In genomic region chr15:83425277-83425676, GRCm38 (mm10) we compare ENCODE assay signal across 13 mouse cellular contexts. TPM values are rescaled to one million over a fixed set of nuclear protein-coding genes. Genes with fewer than 3 reads are reported as not detected.
DNase-seq lines count a peak whose midpoint lies in the region; ATAC-seq and TF ChIP-seq lines count a peak whose summit lies in the region.
"Had no signal": no experiment of that assay in that cellular context is flagged by ENCODE, and none has a peak within 500 bp of the region (broad histone marks: within the 10 kb centered on the region; RNA-seq: fewer than 3 reads in every experiment).

No protein-coding gene starts in this region.

- DNase-seq in heart, postnatal 4 days, result no peak
- DNase-seq in lung, embryonic 14.5 days, result no peak
- DNase-seq in lung, adult 2 months, result no peak
- no peak for DNase-seq in natural killer cell, adult 2 months (ENCODE audit: low spot score in 2 of 2)
- DNase-seq: cerebellum, adult 2 months; lung, postnatal 36 days had no signal

- no peak overlapping the region for H3K4me3 ChIP-seq in heart, embryonic 11.5 days (ENCODE audit: low read depth, low read length)
- H3K4me3 ChIP-seq in lung, embryonic 14.5 days (ENCODE audit: low read depth, low read length), result no peak overlapping the region
- H3K4me3 ChIP-seq in lung, adult 2 months (replicated peaks; ENCODE audit: extremely low read depth, low read depth, low read length), result no peak overlapping the region
- no peak overlapping the region for H3K4me3 ChIP-seq in limb, embryonic 12.5 days (replicated peaks)
- H3K4me3 ChIP-seq: forebrain, embryonic 10.5 days; hindbrain, embryonic 13.5 days; midbrain, embryonic 15.5 days had no signal

- WGBS in heart, embryonic 11.5 days (ENCODE audit: insufficient replicate concordance), result 48% methylated on average over 4 of the region's 4 CpGs
- WGBS in lung, embryonic 14.5 days, result 61% methylated on average over 4 of the region's 4 CpGs
- 68% methylated on average over 4 of the region's 4 CpGs for WGBS in lung, adult 2 months
- 74% methylated on average over 4 of the region's 4 CpGs for WGBS in limb, embryonic 12.5 days

- ATAC-seq in heart, embryonic 11.5 days (replicated peaks; ENCODE audit: insufficient number of reproducible peaks, low FRiP score, low TSS enrichment), result no peak
- ATAC-seq in lung, embryonic 14.5 days (ENCODE audit: insufficient read depth), result no peak
- ATAC-seq in limb, embryonic 12.5 days (ENCODE audit: insufficient number of reproducible peaks, insufficient read depth, low FRiP score, low TSS enrichment, low read depth), result no peak
- peak; percentile 67 for ATAC-seq in megakaryocyte-erythroid progenitor cell, adult 5-6 weeks (replicated peaks; ENCODE audit: low FRiP score, low TSS enrichment, poor library complexity, severe bottlenecking)
- ATAC-seq: intestine, postnatal 0 days; midbrain, embryonic 15.5 days had no signal

- no peaks in the 10 kb centered on the region for H3K36me3 ChIP-seq in heart, embryonic 11.5 days (ENCODE audit: control insufficient read depth, insufficient read depth, low read length)
- no peaks in the 10 kb centered on the region for H3K36me3 ChIP-seq in lung, embryonic 14.5 days (ENCODE audit: insufficient read depth)
- H3K36me3 ChIP-seq in limb, embryonic 12.5 days, result no peaks in the 10 kb centered on the region
- H3K36me3 ChIP-seq: forebrain, embryonic 10.5 days; hindbrain, embryonic 13.5 days; midbrain, embryonic 15.5 days had no signal

- peaks cover 53% of the 10 kb centered on the region for H3K4me1 ChIP-seq in heart, embryonic 11.5 days (ENCODE audit: control insufficient read depth, insufficient read depth, low read length)
- no peaks in the 10 kb centered on the region for H3K4me1 ChIP-seq in lung, embryonic 14.5 days (ENCODE audit: insufficient read depth)
- H3K4me1 ChIP-seq in lung, adult 2 months (ENCODE audit: control insufficient read depth, insufficient read depth, low read length), result peaks cover 21% of the 10 kb centered on the region
- H3K4me1 ChIP-seq in limb, embryonic 12.5 days (replicated peaks), result peaks cover 25% of the 10 kb centered on the region
- H3K4me1 ChIP-seq: midbrain, embryonic 15.5 days had no signal

- H3K27me3 ChIP-seq in heart, embryonic 11.5 days (ENCODE audit: control insufficient read depth, insufficient read depth, low read length), result no peaks in the 10 kb centered on the region
- no peaks in the 10 kb centered on the region for H3K27me3 ChIP-seq in lung, embryonic 14.5 days (ENCODE audit: insufficient read depth, low read length)
- H3K27me3 ChIP-seq in limb, embryonic 12.5 days, result no peaks in the 10 kb centered on the region
- H3K27me3 ChIP-seq: hindbrain, embryonic 13.5 days; midbrain, embryonic 15.5 days had no signal

- no peak for TF ChIP-seq POLR2A in lung, adult 2 months (IDR thresholded peaks at IDR 0.05; ENCODE audit: borderline replicate concordance, extremely low read depth, low read depth, low read length)

- TF ChIP-seq CTCF in lung, embryonic 14.5 days (IDR thresholded peaks at IDR 0.05; ENCODE audit: low read depth), result no peak
- TF ChIP-seq CTCF in lung, adult 2 months (IDR thresholded peaks at IDR 0.05; ENCODE audit: insufficient read depth, low read length), result no peak

- H3K4me2 ChIP-seq in heart, embryonic 11.5 days, result no peak overlapping the region
- no peak overlapping the region for H3K4me2 ChIP-seq in lung, embryonic 14.5 days
- no peak overlapping the region for H3K4me2 ChIP-seq in limb, embryonic 12.5 days
- H3K4me2 ChIP-seq: hindbrain, embryonic 13.5 days; midbrain, embryonic 15.5 days had no signal

- no peaks in the 10 kb centered on the region for H3K9me3 ChIP-seq in heart, embryonic 11.5 days (replicated peaks; ENCODE audit: control insufficient read depth, low read length)
- no peaks in the 10 kb centered on the region for H3K9me3 ChIP-seq in lung, embryonic 14.5 days (ENCODE audit: low read depth, low read length)
- no peaks in the 10 kb centered on the region for H3K9me3 ChIP-seq in limb, embryonic 12.5 days
- H3K9me3 ChIP-seq: forebrain, embryonic 10.5 days; hindbrain, embryonic 13.5 days; midbrain, embryonic 15.5 days had no signal

- H3K9ac ChIP-seq in heart, embryonic 11.5 days (ENCODE audit: low read depth, low read length), result no peak overlapping the region
- H3K9ac ChIP-seq in lung, embryonic 14.5 days, result no peak overlapping the region
- H3K9ac ChIP-seq in limb, embryonic 12.5 days (replicated peaks), result no peak overlapping the region
- H3K9ac ChIP-seq: midbrain, embryonic 15.5 days had no signal

- H3K27ac ChIP-seq in heart, embryonic 11.5 days (ENCODE audit: low read depth, low read length), result peak overlapping the region; percentile 79
- peak overlapping the region; percentile 71; the same call in 1 of the 2 replicates for H3K27ac ChIP-seq in lung, embryonic 14.5 days (ENCODE audit: low read depth)
- peak overlapping the region; percentile 62; the same call in 1 of the 2 replicates for H3K27ac ChIP-seq in limb, embryonic 12.5 days
- H3K27ac ChIP-seq: midbrain, embryonic 15.5 days had no signal

RNA-seq across cellular contexts. Expression of gene Pacsin2, which starts 39.1 kb away (rescaled TPM):
- 55.0 and 60.0 TPM in 2 replicates for polyA plus RNA-seq in heart, embryonic 11.5 days (2014; fragmentation: Nextera tagmentation; extraction: Ambion mirVana)
- total RNA-seq in heart, postnatal 4 days (2021), result 100 to 1,000 TPM; 136 to 147 TPM
- polyA plus RNA-seq in lung, embryonic 14.5 days (2014; fragmentation: Nextera tagmentation; extraction: Ambion mirVana), result 62.3 and 63.8 TPM in 2 replicates
- polyA plus RNA-seq in lung, adult 2 months (2012; rRNA removed), result 61.4 and 85.2 TPM in 2 replicates
- polyA plus RNA-seq in limb, embryonic 12.5 days (2016; fragmentation: Nextera tagmentation; extraction: Ambion mirVana), result 45.5 and 50.6 TPM in 2 replicates
- 86.5 and 107 TPM in 2 replicates for total RNA-seq in megakaryocyte-erythroid progenitor cell, adult 5-6 weeks (2014; fragmentation: Nextera tagmentation)
- total RNA-seq in megakaryocyte-erythroid progenitor cell, adult 5-6 weeks (2017), result 123 and 138 TPM in 2 replicates
